Mouse (Mus musculus) embryonic fibroblast, embryonic 13.5 days (primary cell): ENCODE measurements around the gene Eif4ebp2.
"Not testable (repeated sequence)": the region's sequence is repeated elsewhere in the genome, so short reads cannot be mapped to it uniquely, and the experiment has no call there.

Experiments used
- CTCF ChIP-seq: IDR thresholded peaks from 2 replicates; pipeline ENCODE4 v1.5.1; 2011; ENCODE audit warnings: mild to moderate bottlenecking, control low read depth, low read length, moderate library complexity, borderline replicate concordance; ENCODE audit not compliant: insufficient read depth
- POLR2A ChIP-seq: IDR thresholded peaks from 2 replicates; pipeline ENCODE4 v1.6.1; 2011; ENCODE audit warnings: low read depth, mild to moderate bottlenecking, control low read depth, low read length, moderate library complexity

- not testable (repeated sequence) for TF ChIP-seq POLR2A, CTCF
Measured at GRCm38 (mm10) chr10:61453171-61453570, 710 bp upstream of the Eif4ebp2 start.
